In genomic region chr7:80688556-80689220, GRCm38 (mm10) we compare ENCODE assay signal across 8 mouse cellular contexts. TPM values are rescaled to one million over a fixed set of nuclear protein-coding genes. Genes with fewer than 3 reads are reported as not detected.
DNase-seq lines count a peak whose midpoint lies in the region; ATAC-seq and TF ChIP-seq lines count a peak whose summit lies in the region.

Crtc3 (minus strand) TSS chr7:80688877.

- peak within 1 kb of the TSS; percentile 55 for H3K4me2 ChIP-seq in forebrain, embryonic 16.5 days (ENCODE audit: low read length)
- peak within 1 kb of the TSS; percentile 73 for H3K4me2 ChIP-seq in neural tube, embryonic 15.5 days

- under 1% methylated on average over 66 of the region's 83 CpGs for WGBS in forebrain, embryonic 16.5 days
- under 1% methylated on average over 82 of the region's 83 CpGs for WGBS in large intestine, adult 2 months
- WGBS in lung, adult 2 months = under 1% methylated on average over 53 of the region's 83 CpGs
- WGBS in neural tube, embryonic 15.5 days = under 1% methylated on average over 65 of the region's 83 CpGs

- intact Hi-C loops in heart, postnatal 14 days (cut with DNase I) = loop anchor here (2.0 to 10.0 kb wide), 3 partner anchors 28 to 304 kb away; partner anchors contain the start of gene Fes

- in situ Hi-C loops in ES-E14 (cut with MboI; ENCODE audit: low sequenced_read_pairs in 2 of 2, unreplicated experiment in 2 of 2) = no loop called here

- H3K9me3 ChIP-seq in ES-E14 (ENCODE audit: control insufficient read depth, insufficient read depth, low read depth, low read length) = no peaks in the 10 kb centered on the region
- no peaks in the 10 kb centered on the region for H3K9me3 ChIP-seq in forebrain, embryonic 16.5 days (ENCODE audit: control insufficient read depth, low read length)
- no peaks in the 10 kb centered on the region for H3K9me3 ChIP-seq in neural tube, embryonic 15.5 days (replicated peaks)

- peak; percentile 73 for ATAC-seq in forebrain, embryonic 16.5 days
- ATAC-seq in neural tube, embryonic 15.5 days (ENCODE audit: low FRiP score) = peak; percentile 83

- TF ChIP-seq CTCF in lung, adult 2 months (IDR thresholded peaks at IDR 0.05; ENCODE audit: insufficient read depth, low read length) = no peak

- H3K36me3 ChIP-seq in ES-E14 (ENCODE audit: control insufficient read depth, insufficient read depth, low read length, poor library complexity, severe bottlenecking) = no peaks in the 10 kb centered on the region
- no peaks in the 10 kb centered on the region for H3K36me3 ChIP-seq in forebrain, embryonic 16.5 days (ENCODE audit: control insufficient read depth, insufficient read depth)
- no peaks in the 10 kb centered on the region for H3K36me3 ChIP-seq in neural tube, embryonic 15.5 days

- DNase-seq in ES-E14 (ENCODE audit: low read depth, low spot score) = peak; percentile 24
- peak; percentile 77 for DNase-seq in cerebellum, adult 11-12 months
- DNase-seq in heart, postnatal 14 days = peak; percentile 82 to 87
- peak; percentile 36 for DNase-seq in large intestine, adult 2 months (ENCODE audit: low read depth, low spot score)
- peak; percentile 74 for DNase-seq in lung, adult 2 months
- DNase-seq in testis, postnatal 10 days (ENCODE audit: low spot score) = peak; percentile 78

- H3K9ac ChIP-seq in ES-E14 (ENCODE audit: insufficient read depth, low read depth, low read length, poor library complexity, severe bottlenecking) = peak within 1 kb of the TSS; percentile 71
- peak within 1 kb of the TSS; percentile 98 for H3K9ac ChIP-seq in forebrain, embryonic 16.5 days (replicated peaks; ENCODE audit: low read depth, low read length)
- peak within 1 kb of the TSS; percentile 74 for H3K9ac ChIP-seq in neural tube, embryonic 15.5 days (replicated peaks)

- TF ChIP-seq POLR2A in lung, adult 2 months (IDR thresholded peaks at IDR 0.05; ENCODE audit: borderline replicate concordance, extremely low read depth, low read depth, low read length) = 0 out of 2 replicates have a peak, but pooled peaks have one; percentile 57

- H3K4me3 ChIP-seq in ES-E14 (ENCODE audit: insufficient read depth in 1 of 2, low read depth in 1 of 2, low read length in 2 of 2, poor library complexity in 1 of 2, severe bottlenecking in 1 of 2) = peak within 1 kb of the TSS; percentile 74 to 81
- H3K4me3 ChIP-seq in forebrain, embryonic 16.5 days (replicated peaks; ENCODE audit: low read length) = peak within 1 kb of the TSS; percentile 90
- H3K4me3 ChIP-seq in lung, adult 2 months (replicated peaks; ENCODE audit: extremely low read depth, low read depth, low read length) = peak within 1 kb of the TSS; percentile 70
- H3K4me3 ChIP-seq in neural tube, embryonic 15.5 days (replicated peaks) = peak within 1 kb of the TSS; percentile 54

- peaks cover 0 to 3% of the 10 kb centered on the region in 2 experiments; a peak in 2 of 4 replicates for H3K4me1 ChIP-seq in ES-E14 (ENCODE audit: control insufficient read depth in 2 of 2, insufficient read depth in 2 of 2, low read length in 2 of 2, poor library complexity in 1 of 2)
- peaks cover 24% of the 10 kb centered on the region for H3K4me1 ChIP-seq in forebrain, embryonic 16.5 days (replicated peaks; ENCODE audit: control insufficient read depth, insufficient read depth, low read length)
- peaks cover 4% of the 10 kb centered on the region; the same call in 1 of the 2 replicates for H3K4me1 ChIP-seq in lung, adult 2 months (ENCODE audit: control insufficient read depth, insufficient read depth, low read length)
- H3K4me1 ChIP-seq in neural tube, embryonic 15.5 days = peaks cover 42% of the 10 kb centered on the region

- H3K27ac ChIP-seq in ES-E14 (ENCODE audit: insufficient read depth, low read depth, low read length, poor library complexity, severe bottlenecking) = no peak within 1 kb of the TSS
- peak within 1 kb of the TSS; percentile 93 for H3K27ac ChIP-seq in forebrain, embryonic 16.5 days (ENCODE audit: low read length)
- peak within 1 kb of the TSS; percentile 95 for H3K27ac ChIP-seq in neural tube, embryonic 15.5 days (replicated peaks)

- no peaks in the 10 kb centered on the region for H3K27me3 ChIP-seq in forebrain, embryonic 16.5 days (replicated peaks; ENCODE audit: control insufficient read depth, insufficient read depth, low read length)
- H3K27me3 ChIP-seq in neural tube, embryonic 15.5 days (replicated peaks) = no peaks in the 10 kb centered on the region

TF ChIP-seq in ES-E14, 5 proteins besides CTCF, POLR2A, EP300 and RAD21:
- no peak for TF ChIP-seq ZNF384 (IDR thresholded peaks at IDR 0.05; ENCODE audit: low read depth, low read length)
- no peak for TF ChIP-seq HCFC1 (IDR thresholded peaks at IDR 0.05; ENCODE audit: borderline replicate concordance, insufficient read depth, low read length)
- no peak for TF ChIP-seq ZC3H11A (IDR thresholded peaks at IDR 0.05; ENCODE audit: borderline replicate concordance, low read depth, low read length)
- TF ChIP-seq MAFK (IDR thresholded peaks at IDR 0.05; ENCODE audit: insufficient read depth, low read depth, low read length) = no peak
- no peak for TF ChIP-seq CHD2 (IDR thresholded peaks at IDR 0.05; ENCODE audit: low read depth, low read length)

RNA-seq across cellular contexts. Expression of gene Crtc3, which starts in this region (rescaled TPM):
- 1.1 and 2.4 TPM in 2 replicates for total RNA-seq in ES-E14 (2012; rRNA removed)
- 18.2 and 20.1 TPM in 2 replicates for polyA plus RNA-seq in forebrain, embryonic 16.5 days (2015; fragmentation: Nextera tagmentation; extraction: Ambion mirVana)
- total RNA-seq in heart, postnatal 14 days (2021) = 10 to 100 TPM; 16.2 to 20.1 TPM
- 7.2 and 9.3 TPM in 2 replicates for polyA plus RNA-seq in large intestine, adult 2 months (2012; rRNA removed)
- 26.3 and 27.9 TPM in 2 replicates for polyA plus RNA-seq in lung, adult 2 months (2012; rRNA removed)
- 18.4 and 20.7 TPM in 2 replicates for polyA plus RNA-seq in neural tube, embryonic 15.5 days (2015; fragmentation: Nextera tagmentation; extraction: Ambion mirVana)

Comparison
In these comparisons a context has a peak if more than half of its experiments do, and no peak if none do; other contexts are left out.
1. DNase-seq: peak in every context shown above with its lines; median percentile 84 in heart, postnatal 14 days; 78 in testis, postnatal 10 days; 77 in cerebellum, adult 11-12 months; 74 in lung, adult 2 months; 36 in large intestine, adult 2 months; 24 in ES-E14.